Mouse (Mus musculus) cortical plate, adult 2 months (tissue): ENCODE measurements around the gene Lyve1.

Experiments used
- CTCF ChIP-seq: fragments of 200-500 bp; IDR thresholded peaks from 2 replicates; pipeline ENCODE4 v1.5.1; 2011; ENCODE audit warnings: mild to moderate bottlenecking, control low read depth, low read length; ENCODE audit not compliant: insufficient read depth; ENCODE audit errors: extremely low read depth
- POLR2A ChIP-seq: fragments of 200-500 bp; IDR thresholded peaks from 2 replicates; pipeline ENCODE4 v1.6.1; 2011; ENCODE audit warnings: mild to moderate bottlenecking, low read length, control low read depth; ENCODE audit not compliant: insufficient read depth; ENCODE audit errors: extremely low read depth

- TF ChIP-seq POLR2A (no peak), CTCF (no peak)
These were observed 41.4 kb downstream of the Lyve1 start for GRCm38 (mm10) chr7:110821653-110822052.
